Mouse (Mus musculus) thymus, postnatal 25 days (tissue): Measurements from ENCODE around the gene Zfp943.
A peak's percentile ranks its signal among the peaks of the same experiment; 100 is the strongest.
"Not testable (repeated sequence)": the region's sequence is repeated elsewhere in the genome, so short reads cannot be mapped to it uniquely, and the experiment has no call there.

ENCODE experiments used
- DNase-seq: peaks from one replicate; pipeline ENCODE4 v3.0.0; 2022

Gene Zfp943

DNA sequence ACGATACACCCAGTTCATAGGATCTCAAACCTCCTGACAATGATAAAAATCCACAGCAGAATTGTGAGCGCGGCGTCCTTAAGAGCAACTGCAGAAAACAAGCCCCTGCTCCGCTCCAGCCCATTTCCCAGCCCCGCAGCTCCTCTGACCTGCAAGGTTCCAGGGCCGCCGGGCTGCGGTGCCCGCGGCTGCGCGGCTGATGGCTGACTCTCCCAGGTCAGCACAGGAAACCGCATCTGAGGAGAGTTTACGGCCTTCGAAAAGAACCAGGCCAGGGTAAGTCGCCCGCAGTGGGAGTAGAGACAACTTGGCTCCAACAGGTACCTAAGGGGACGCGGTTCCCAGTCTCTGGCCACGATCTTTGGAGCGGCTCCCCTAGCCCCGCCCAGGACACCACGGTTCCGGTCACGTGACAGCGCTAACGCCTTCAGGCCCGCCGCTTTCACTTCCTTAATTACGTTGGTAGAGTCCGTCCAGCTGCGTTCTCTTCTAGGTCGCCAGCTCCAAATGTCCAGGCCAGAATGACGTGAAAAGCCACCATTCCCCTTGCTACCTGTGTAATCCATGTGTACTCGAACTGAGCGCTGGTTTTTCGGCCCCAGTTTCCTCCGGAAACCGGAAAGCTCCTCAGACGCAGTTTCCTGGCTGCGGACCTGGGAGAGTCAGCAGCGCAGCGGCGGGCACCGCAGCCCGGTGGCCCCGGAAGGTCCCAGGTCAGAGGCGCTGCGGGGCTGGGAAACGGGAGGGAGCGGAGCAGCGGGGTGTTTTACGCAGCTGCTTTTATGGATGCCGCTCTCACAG lies at the start of gene Zfp943, which contains the start of gene Zfp942:
Gene Zfp943, plus strand, starts transcription at position 446 of the 801 bp plus-strand sequence.
Gene Zfp942, minus strand, starts transcription at position 358 of the 801 bp plus-strand sequence.
- DNase-seq, result peak; percentile 82

DNA sequence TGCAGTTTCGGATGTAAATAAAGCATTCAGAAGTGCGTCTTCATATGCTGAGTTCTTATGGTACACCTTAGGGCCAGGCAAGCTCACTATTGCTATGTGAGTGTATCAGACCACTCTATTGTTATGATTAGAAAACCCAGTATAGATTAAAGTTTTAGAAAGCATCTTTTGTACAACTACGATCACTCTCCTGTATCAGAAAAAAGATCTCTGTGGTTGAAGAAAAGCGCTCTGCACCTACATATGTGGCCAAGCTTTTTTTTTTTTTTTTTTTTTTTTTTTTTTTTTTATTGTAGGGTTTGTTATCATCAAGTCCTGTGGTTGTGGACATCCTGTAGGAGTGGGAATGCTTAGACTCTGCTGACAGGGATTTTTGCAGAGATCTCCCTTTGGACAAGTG lies 950 bp downstream of the Zfp943 start:
- DNase-seq, result no peak

DNA sequence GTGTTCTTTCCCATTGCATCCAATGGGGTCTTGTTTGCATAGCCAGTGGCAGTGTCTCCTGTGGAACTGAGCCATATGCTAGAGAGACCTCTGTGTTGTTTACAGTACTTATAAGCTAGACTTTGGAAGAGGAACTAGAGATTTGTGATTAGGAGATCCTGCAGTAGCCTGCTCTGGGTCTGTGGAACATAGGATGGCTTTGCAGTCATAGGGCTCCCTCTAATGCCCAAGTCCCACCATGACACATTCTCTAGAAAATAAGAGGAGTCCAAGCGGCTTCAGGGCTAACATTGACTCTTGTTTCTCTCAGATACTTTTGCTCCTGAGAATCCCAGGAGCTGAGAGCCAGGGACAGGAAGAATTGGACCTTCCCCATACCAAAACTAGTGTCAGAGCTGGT lies 73.2 kb downstream of the Zfp943 start:
- not testable (repeated sequence) for DNase-seq

DNA sequence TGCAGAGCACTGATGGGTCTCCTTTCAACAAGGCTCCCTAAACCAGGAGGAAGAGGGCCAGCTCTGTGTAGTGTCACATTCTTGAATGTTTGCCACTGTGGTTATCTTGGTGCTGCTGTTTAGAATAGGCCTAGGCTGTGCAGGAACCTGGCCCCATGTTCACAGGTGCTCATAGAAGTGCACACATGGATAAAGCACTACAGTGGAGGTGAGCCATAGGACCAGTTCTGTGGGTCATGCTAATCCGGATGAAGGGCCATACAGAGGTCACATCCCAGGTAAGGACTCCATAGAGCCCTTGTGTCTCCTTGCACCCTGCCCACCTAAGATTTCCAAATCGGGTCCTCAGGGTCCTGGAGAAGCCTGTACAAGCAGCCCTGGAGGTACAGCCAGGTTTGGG lies 87.1 kb downstream of the Zfp943 start:
- no peak for DNase-seq

GRCm38 (mm10) chr17:22053211-22053610 lies 90.9 kb downstream of the Zfp943 start:
- no peak for DNase-seq

DNA sequence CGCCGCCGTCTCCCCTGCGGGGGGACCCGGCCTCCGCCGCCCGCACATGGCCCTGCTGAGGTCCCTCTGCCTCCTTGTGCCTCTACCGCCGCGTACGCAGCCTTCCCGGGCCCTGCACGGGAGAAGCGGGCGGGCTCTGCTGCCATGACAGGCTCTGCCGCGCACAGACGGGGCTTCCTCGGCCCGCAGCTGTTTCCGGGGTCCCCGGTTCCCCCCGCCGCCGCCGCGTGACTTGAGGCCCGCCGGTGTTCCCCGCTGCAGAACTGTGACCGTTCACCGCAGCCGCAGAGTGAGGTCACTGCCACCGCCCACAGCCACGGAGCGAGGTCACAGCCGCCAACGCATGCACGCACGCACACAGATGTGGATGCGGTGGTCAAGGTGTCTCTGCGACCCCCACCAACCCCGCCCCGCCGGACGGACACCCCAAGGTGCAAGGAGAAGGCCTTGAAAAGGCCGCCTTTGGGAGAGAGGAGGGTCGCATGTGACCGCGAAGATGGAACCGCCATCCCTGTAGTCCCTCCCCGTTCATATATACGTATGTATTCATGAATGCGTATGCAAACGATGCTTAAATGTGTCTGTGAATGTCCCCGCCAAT lies 118.8 kb downstream of the Zfp943 start:
- peak; percentile 28 for DNase-seq

- not testable (repeated sequence) for DNase-seq
Observed at GRCm38 (mm10) chr17:22083224-22083623, 120.9 kb downstream of the Zfp943 start.

DNA sequence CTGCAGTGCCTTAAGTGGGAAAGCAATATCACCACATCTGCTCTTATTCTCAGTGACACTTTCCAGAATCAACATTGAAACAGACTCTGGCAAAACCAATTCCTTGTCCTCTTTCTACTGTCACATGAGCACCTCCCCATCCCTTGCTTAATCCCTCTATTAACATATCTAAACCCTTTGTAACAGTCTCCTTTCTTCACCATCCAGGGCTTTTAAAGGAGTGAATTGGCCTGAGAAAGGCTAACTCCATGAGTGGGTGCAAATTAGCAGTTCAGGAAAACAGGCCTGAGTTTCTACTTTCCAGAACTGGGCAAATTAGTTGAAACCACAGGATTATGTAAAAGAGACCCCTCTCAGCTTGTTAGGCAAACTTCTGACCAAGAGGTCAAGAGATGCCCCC lies 156.4 kb downstream of the Zfp943 start:
- DNase-seq, result no peak
